Mouse (Mus musculus) stomach, postnatal 0 days (tissue): Measurements from ENCODE around the gene Wwox.

Experiments
- CTCF ChIP-seq: IDR thresholded peaks from 2 replicates; pipeline ENCODE4 v1.5.1; 2016; ENCODE audit warnings: antibody characterized with exemption, low read depth, mild to moderate bottlenecking, moderate library complexity
- EP300 ChIP-seq: optimal IDR thresholded peaks from 2 replicates; pipeline ENCODE3; 2016; ENCODE audit warnings: antibody characterized with exemption

DNA sequence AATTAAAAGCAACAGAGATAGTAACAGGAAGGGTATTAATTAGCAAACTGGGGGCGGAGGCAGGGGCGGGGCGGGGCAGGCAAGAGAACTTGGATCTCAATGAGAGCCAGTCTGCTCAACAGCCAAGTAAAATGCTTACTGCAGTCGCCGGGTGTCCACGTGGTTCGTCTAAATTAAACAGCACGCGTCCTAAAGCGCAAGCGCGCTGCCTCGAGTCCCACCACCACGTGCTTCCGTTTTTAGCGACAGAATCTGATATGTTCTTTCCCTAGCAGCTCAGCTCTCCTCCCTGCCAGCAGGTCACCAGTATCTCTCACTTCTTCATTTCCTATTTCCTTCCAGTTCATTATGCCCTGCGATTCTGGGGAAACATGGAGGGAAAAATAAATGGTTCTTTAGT, 693.7 kb downstream of the Wwox start:
- TF ChIP-seq CTCF (no peak), EP300 (no peak)
